Mouse (Mus musculus) forebrain, embryonic 11.5 days (tissue): ENCODE measurements around the gene Ebi3. TPM values are rescaled to one million over a fixed set of nuclear protein-coding genes. Genes with fewer than 3 reads are reported as not detected.

ENCODE experiments used
- ATAC-seq: fragments of 200-750 bp; cut with Nextera tagmentation; replicated peaks from 2 replicates; pipeline ENCODE4 v1.8.0; 2017; ENCODE audit warnings: moderate TSS enrichment; ENCODE audit not compliant: low FRiP score
- DNase-seq: peaks from one replicate; pipeline ENCODE4 v3.0.0-alpha.2; 2017; ENCODE audit warnings: low spot score
- H3K27ac ChIP-seq: fragments of 300-500 bp; sonication (generic); 2 replicates; pipeline ENCODE4 v1.5.1; 2014; ENCODE audit warnings: low read depth, low read length
- H3K27me3 ChIP-seq: fragments of 300-500 bp; sonication (generic); 2 replicates; pipeline ENCODE4 v1.6.1; 2014; ENCODE audit warnings: mild to moderate bottlenecking, low read length, mixed read lengths; ENCODE audit not compliant: control insufficient read depth, insufficient read depth
- H3K36me3 ChIP-seq: fragments of 300-500 bp; sonication (generic); 2 replicates; pipeline ENCODE4 v1.6.1; 2014; ENCODE audit warnings: mild to moderate bottlenecking, low read length, moderate library complexity, mixed read lengths; ENCODE audit not compliant: control insufficient read depth, insufficient read depth
- H3K4me1 ChIP-seq: fragments of 300-500 bp; sonication (generic); replicated peaks from 2 replicates; pipeline ENCODE4 v1.6.1; 2014; ENCODE audit warnings: low read length, mixed read lengths; ENCODE audit not compliant: control insufficient read depth, insufficient read depth
- H3K4me2 ChIP-seq: fragments of 300-500 bp; sonication (generic); 2 replicates; pipeline ENCODE4 v1.6.1; 2014; ENCODE audit warnings: low read depth, mild to moderate bottlenecking, low read length, moderate library complexity, mixed read lengths; ENCODE audit not compliant: severe bottlenecking
- H3K4me3 ChIP-seq: fragments of 300-500 bp; sonication (generic); 2 replicates; pipeline ENCODE4 v1.5.1; 2014; ENCODE audit warnings: low read depth, low read length
- H3K9ac ChIP-seq: fragments of 300-500 bp; sonication (generic); 2 replicates; pipeline ENCODE4 v1.6.1; 2014; ENCODE audit warnings: low read length
- H3K9me3 ChIP-seq: fragments of 300-500 bp; sonication (generic); 2 replicates; pipeline ENCODE4 v1.6.1; 2016; ENCODE audit warnings: low read length, mixed read lengths; ENCODE audit not compliant: control insufficient read depth
- WGBS: fragments of 180-500 bp; shearing (Covaris S2); extraction: QIAGEN DNeasy Blood & Tissue Kit; methylation state at CpG from one replicate; pipeline ENCODE4 v1.1.7; 2014; 5-methylcytosine and 5-hydroxymethylcytosine counted together
- polyA plus RNA-seq: library from polyadenylated mRNA; unstranded; fragments of >200 nt; fragmentation: Nextera tagmentation; extraction: Ambion mirVana; gene quantifications from 2 replicates; pipeline ENCODE4 v1.2.1, GENCODE M21; 2014

Ebi3 gene
- polyA plus RNA-seq, 1 experiment from 2014 or later = 2.1 TPM

GRCm38 (mm10) chr17:55999794-56000499, 47.5 kb downstream of the Ebi3 start:
- 6% methylated on average over 30 of the region's 30 CpGs for WGBS
- Histone ChIP-seq H3K27ac (no peak overlapping the region), H3K9ac (no peak overlapping the region), H3K4me1 (0 out of 2 replicates have a peak, but pooled peaks cover 2% of the 10 kb centered on the region), H3K9me3 (no peaks in the 10 kb centered on the region; the same call in 1 of the 2 replicates), H3K27me3 (peaks cover 5% of the 10 kb centered on the region; the same call in 1 of the 2 replicates), H3K4me3 (peak overlapping the region; percentile 7; the same call in 1 of the 2 replicates), H3K36me3 (no peaks in the 10 kb centered on the region; the same call in 1 of the 2 replicates), H3K4me2 (peak overlapping the region; percentile 37; the same call in 1 of the 2 replicates)
- DNase-seq (no peak), ATAC-seq (peak; percentile 39; the same call in 1 of the 2 replicates)

- ATAC-seq (no peak), DNase-seq (no peak)
- Histone ChIP-seq H3K4me2 (no peak overlapping the region), H3K36me3 (no peaks in the 10 kb centered on the region), H3K27me3 (peaks cover 5% of the 10 kb centered on the region; the same call in 1 of the 2 replicates), H3K27ac (no peak overlapping the region), H3K4me3 (no peak overlapping the region), H3K4me1 (0 out of 2 replicates have a peak, but pooled peaks cover 2% of the 10 kb centered on the region), H3K9me3 (no peaks in the 10 kb centered on the region; the same call in 1 of the 2 replicates), H3K9ac (no peak overlapping the region)
- 90% methylated on average over 3 of the region's 3 CpGs for WGBS
Observed at GRCm38 (mm10) chr17:56003000-56003399, 50.6 kb downstream of the Ebi3 start.

- ATAC-seq = no peak
- 59% methylated on average over 13 of the region's 13 CpGs for WGBS
- Histone ChIP-seq H3K4me2 (no peak within 1 kb of the TSS), H3K9me3 (no peaks in the 10 kb centered on the region; the same call in 1 of the 2 replicates), H3K9ac (no peak within 1 kb of the TSS), H3K27ac (no peak within 1 kb of the TSS), H3K36me3 (no peaks in the 10 kb centered on the region), H3K27me3 (0 out of 2 replicates have a peak, but pooled peaks cover 2% of the 10 kb centered on the region), H3K4me1 (peaks cover 7% of the 10 kb centered on the region; the same call in 1 of the 2 replicates), H3K4me3 (no peak within 1 kb of the TSS)
- peak; percentile 73 for DNase-seq
Observed at GRCm38 (mm10) chr17:56005415-56006061, 53.1 kb downstream of the Ebi3 start, which contains the start of the genes Stap2 and Mpnd. Gene Stap2, minus strand, starts transcription at chr17:56005584. Gene Mpnd, plus strand, starts transcription at chr17:56005711.

Other genes with a start within 250 kb of the Ebi3 start
- gene Pot1b, start 240.0 kb upstream of the Ebi3 start, polyA plus RNA-seq = 13.1 and 14.1 TPM in 2 replicates
- 0.07 and 0.12 TPM in 2 replicates for gene Adgre4, start 202.7 kb upstream of the Ebi3 start, polyA plus RNA-seq
- gene Zfp119a, start 73.7 kb upstream of the Ebi3 start, polyA plus RNA-seq = 9.5 and 9.9 TPM in 2 replicates
- gene Zfp959, start 60.5 kb upstream of the Ebi3 start, polyA plus RNA-seq = 14.4 and 14.5 TPM in 2 replicates
- gene Zfp119b, start 3.1 kb upstream of the Ebi3 start, polyA plus RNA-seq = 5.5 and 8.5 TPM in 2 replicates
- 27.4 and 28.2 TPM in 2 replicates for gene Yju2, start 6.5 kb downstream of the Ebi3 start, polyA plus RNA-seq
- 65.1 and 77.9 TPM in 2 replicates for gene Shd, start 17.8 kb downstream of the Ebi3 start, polyA plus RNA-seq
- gene Fsd1, start 33.9 kb downstream of the Ebi3 start, polyA plus RNA-seq = 61.9 and 71.1 TPM in 2 replicates
- gene Stap2, start 52.9 kb downstream of the Ebi3 start, polyA plus RNA-seq = 5.3 and 6.4 TPM in 2 replicates
- 164 and 191 TPM in 2 replicates for gene Mpnd, start 53.1 kb downstream of the Ebi3 start, polyA plus RNA-seq
- 129 and 133 TPM in 2 replicates for gene Sh3gl1, start 84.0 kb downstream of the Ebi3 start, polyA plus RNA-seq
- gene Chaf1a, start 87.8 kb downstream of the Ebi3 start, polyA plus RNA-seq = 38.0 and 38.6 TPM in 2 replicates
- gene Ubxn6, start 122.4 kb downstream of the Ebi3 start, polyA plus RNA-seq = 39.0 and 43.2 TPM in 2 replicates
- gene Hdgfl2, start 127.0 kb downstream of the Ebi3 start, polyA plus RNA-seq = 150 and 152 TPM in 2 replicates
- 0.07 TPM in 2 replicates for gene Plin4, start 157.2 kb downstream of the Ebi3 start, polyA plus RNA-seq
- gene Plin5, start 165.0 kb downstream of the Ebi3 start, polyA plus RNA-seq = 0.21 TPM in 1 of 2 replicates, not detected in the other
- gene Lrg1, start 169.4 kb downstream of the Ebi3 start, polyA plus RNA-seq = 0.17 and 0.51 TPM in 2 replicates
- 1.4 and 2.5 TPM in 2 replicates for gene Sema6b, start 187.7 kb downstream of the Ebi3 start, polyA plus RNA-seq
- 7.7 and 8.4 TPM in 2 replicates for gene Tnfaip8l1, start 209.8 kb downstream of the Ebi3 start, polyA plus RNA-seq
- gene Mydgf, start 231.3 kb downstream of the Ebi3 start, polyA plus RNA-seq = 55.4 and 64.0 TPM in 2 replicates